Mouse (Mus musculus) cerebellum, postnatal 4 days (tissue): ENCODE measurements around the gene Slc16a12.

Experiments used
- DNase-seq, 2 experiments: peaks; one replicate each; pipeline ENCODE4 v3.0.0; 2022; ENCODE audit warnings: low spot score in 2 of 2, mixed read lengths in 1 of 2

The Slc16a12 gene

GRCm38 (mm10) chr19:34726254-34726962 is 20.7 kb downstream of the Slc16a12 start:
- no peak for DNase-seq

- no peak for DNase-seq
Measured at GRCm38 (mm10) chr19:34725418-34725817, 21.7 kb downstream of the Slc16a12 start.

- no peak for DNase-seq
Measured at GRCm38 (mm10) chr19:34724598-34724997, 22.5 kb downstream of the Slc16a12 start.

- DNase-seq = no peak
Measured at GRCm38 (mm10) chr19:34722541-34722940, 24.5 kb downstream of the Slc16a12 start.

- no peak for DNase-seq
Measured at GRCm38 (mm10) chr19:34720130-34720529, 27.0 kb downstream of the Slc16a12 start.

- DNase-seq = no peak
Measured at GRCm38 (mm10) chr19:34718963-34719362, 28.1 kb downstream of the Slc16a12 start.

GRCm38 (mm10) chr19:34718478-34718877 is 28.6 kb downstream of the Slc16a12 start:
- DNase-seq = no peak

- DNase-seq = no peak
Measured at GRCm38 (mm10) chr19:34715895-34716294, 31.2 kb downstream of the Slc16a12 start.

GRCm38 (mm10) chr19:34714250-34714666 is 32.8 kb downstream of the Slc16a12 start:
- no peak for DNase-seq

GRCm38 (mm10) chr19:34712050-34712449 is 35.0 kb downstream of the Slc16a12 start:
- DNase-seq = no peak

GRCm38 (mm10) chr19:34708221-34708620 is 38.9 kb downstream of the Slc16a12 start:
- no peak for DNase-seq

GRCm38 (mm10) chr19:34707571-34707970 is 39.5 kb downstream of the Slc16a12 start:
- DNase-seq = no peak

- DNase-seq = no peak
Measured at GRCm38 (mm10) chr19:34706261-34706660, 40.8 kb downstream of the Slc16a12 start.

- DNase-seq = no peak
Measured at GRCm38 (mm10) chr19:34705141-34705540, 41.9 kb downstream of the Slc16a12 start.

- no peak for DNase-seq
Measured at GRCm38 (mm10) chr19:34699300-34699699, 47.8 kb downstream of the Slc16a12 start.

- DNase-seq = no peak
Measured at GRCm38 (mm10) chr19:34698852-34699251, 48.2 kb downstream of the Slc16a12 start.

- DNase-seq = no peak
Measured at GRCm38 (mm10) chr19:34698432-34698831, 48.7 kb downstream of the Slc16a12 start.

- no peak for DNase-seq
Measured at GRCm38 (mm10) chr19:34697461-34697860, 49.6 kb downstream of the Slc16a12 start.

GRCm38 (mm10) chr19:34696352-34696986 is 50.6 kb downstream of the Slc16a12 start:
- no peak for DNase-seq

GRCm38 (mm10) chr19:34691402-34691801 is 55.7 kb downstream of the Slc16a12 start:
- DNase-seq = no peak

- DNase-seq = no peak
Measured at GRCm38 (mm10) chr19:34685530-34685929, 61.6 kb downstream of the Slc16a12 start.

- DNase-seq = peak in 1 of 2 experiments; percentile 36
Measured at GRCm38 (mm10) chr19:34684857-34685256, 62.2 kb downstream of the Slc16a12 start.

- no peak for DNase-seq
Measured at GRCm38 (mm10) chr19:34678428-34678827, 68.7 kb downstream of the Slc16a12 start.
